Mouse (Mus musculus) brain, embryonic 18.5 days (tissue): ENCODE measurements around the gene Pp2d1.

ENCODE experiments used
- DNase-seq: peaks from one replicate; pipeline ENCODE4 v3.0.0-alpha.2; 2012; ENCODE audit warnings: low read depth, low spot score

Gene Pp2d1

DNA sequence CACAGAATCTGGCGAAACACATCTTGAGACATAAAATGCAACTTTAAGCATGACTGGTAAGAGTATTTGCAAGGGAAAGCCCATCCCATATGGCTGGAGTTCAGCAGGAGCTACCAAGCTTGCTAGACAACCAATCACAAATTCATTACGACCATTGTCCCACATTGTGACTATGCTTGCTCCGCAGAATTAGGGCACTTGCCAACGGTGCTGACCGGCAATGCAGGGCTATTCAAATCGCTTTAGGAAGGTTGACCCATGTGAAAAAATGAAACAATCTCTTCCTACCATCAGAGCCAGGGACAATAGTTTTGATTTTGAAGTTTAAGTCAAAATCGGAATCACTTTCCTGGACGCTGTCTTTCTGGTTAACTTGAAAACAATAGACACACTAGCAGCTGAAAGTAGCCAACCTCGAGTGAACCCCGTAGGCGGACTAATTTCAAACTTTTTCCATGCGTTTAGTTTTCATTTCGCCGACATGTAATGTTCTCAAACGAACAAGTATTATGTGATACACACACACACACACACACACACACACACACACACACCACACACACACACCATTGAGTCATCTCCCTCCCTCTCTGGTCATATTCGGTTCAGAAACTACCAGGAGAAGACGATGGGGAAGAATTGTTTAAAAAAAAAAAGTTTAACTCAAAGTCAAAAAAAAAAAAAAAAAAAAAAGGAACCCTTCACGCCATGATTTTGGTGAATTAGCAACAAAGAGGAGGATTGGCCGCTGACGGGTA, 27.1 kb upstream of the Pp2d1 start, which contains the start of gene Kat2b:
Kat2b (plus strand) TSS at position 701 of the 758 bp plus-strand sequence.
- no peak for DNase-seq

DNA sequence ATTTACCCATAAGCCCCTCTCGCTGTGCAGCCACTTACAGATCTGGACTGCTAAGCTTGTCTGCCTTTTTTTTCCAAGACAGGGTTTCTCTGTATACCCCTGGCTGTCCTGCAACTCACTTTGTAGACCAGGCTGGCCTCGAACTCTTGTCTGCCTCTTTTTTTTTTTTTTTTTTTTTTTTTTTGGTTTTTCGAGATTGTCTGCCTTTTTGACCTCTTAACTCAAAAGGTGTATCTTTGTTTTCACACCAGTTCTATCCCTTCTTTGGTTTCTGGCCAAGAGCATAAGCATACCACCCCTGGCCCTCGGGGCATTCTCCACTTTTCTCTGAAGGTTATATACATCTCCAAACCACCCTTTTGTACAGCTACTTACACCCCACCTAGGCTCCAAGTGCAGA, 25.6 kb upstream of the Pp2d1 start:
- no peak for DNase-seq

DNA sequence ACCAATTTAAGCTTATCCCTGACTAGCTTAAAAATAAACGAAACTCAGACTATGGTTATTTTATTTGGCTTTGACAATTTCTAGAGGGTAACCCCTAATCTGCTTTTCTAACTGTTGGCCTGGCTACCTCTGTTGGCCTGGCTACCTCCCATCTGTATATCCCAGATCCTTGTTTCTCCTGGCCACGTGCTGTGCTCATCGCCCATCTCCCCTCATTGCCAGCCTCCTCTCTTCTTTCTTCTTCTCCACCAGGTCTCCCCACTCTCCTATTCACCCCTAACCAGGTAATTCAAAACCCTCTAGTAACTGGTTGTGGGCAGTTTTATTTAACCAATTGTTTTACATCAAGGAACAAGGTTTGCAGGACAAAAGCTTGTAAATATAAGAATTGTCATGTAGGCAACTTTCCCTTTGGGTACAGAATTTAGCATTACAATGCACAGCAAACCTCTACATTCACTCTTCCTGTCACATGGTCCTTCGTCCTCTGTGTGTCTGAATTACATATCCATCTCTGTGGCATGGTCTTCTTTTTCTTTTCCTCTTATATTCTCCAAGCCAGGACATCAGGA, 22.3 kb upstream of the Pp2d1 start:
- no peak for DNase-seq

DNA sequence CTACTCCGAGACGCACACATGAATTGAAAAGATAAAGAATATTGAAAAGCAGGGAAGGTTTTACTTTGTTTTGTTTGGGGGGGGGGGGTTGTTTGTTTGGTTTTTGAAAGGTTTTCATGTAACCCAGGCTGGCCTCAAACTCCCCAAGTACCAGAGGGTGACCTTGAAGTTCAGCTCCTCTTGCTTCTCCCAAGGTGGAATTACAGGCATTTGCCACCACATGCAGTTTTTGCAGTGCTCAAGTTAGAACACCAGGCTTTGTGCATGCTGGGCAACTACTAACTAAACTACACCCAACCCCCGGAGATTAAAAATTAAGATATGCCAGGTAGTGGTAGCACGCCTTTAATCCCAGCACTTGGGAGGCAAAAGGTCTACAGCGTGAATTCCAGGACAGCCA, 20.4 kb upstream of the Pp2d1 start:
- DNase-seq: no peak

DNA sequence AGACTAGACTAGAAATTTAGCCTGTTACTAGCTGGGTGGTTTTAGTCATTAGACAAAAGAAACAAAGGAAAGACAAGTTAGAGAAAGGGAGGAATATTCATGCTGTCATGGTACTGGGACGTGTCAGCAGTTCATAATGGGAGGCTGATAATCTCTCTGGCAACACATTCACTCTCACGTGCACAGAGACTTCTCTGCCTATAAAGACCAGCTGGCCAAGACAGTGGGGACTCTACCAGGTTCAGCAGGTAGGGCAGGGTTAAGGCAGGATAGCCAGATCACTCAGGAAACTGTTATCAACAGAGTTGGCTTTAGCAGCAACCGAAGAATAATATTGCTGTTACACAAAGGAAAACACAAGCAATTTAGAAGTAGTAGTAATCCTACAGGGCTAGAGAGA, 18.2 kb upstream of the Pp2d1 start:
- DNase-seq: no peak

DNA sequence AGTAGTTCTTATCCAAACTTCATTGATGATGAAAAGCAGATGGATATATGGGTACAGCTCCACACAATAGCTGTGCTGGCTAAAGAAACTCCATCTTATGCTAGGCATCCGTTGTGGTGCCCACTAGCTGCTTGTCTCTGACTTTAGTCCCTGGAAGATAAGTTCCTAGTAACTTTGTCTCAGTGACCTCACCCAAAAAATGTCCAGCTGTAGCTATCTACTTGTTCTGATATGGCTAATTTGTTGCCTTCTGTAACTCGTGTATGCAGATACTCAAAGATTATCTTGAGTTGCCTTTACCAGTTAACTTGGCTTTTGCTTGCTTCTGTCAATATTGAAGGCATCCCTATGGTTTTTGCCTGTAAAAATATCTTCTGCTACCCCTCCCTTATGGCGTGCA, 15.6 kb upstream of the Pp2d1 start:
- no peak for DNase-seq

DNA sequence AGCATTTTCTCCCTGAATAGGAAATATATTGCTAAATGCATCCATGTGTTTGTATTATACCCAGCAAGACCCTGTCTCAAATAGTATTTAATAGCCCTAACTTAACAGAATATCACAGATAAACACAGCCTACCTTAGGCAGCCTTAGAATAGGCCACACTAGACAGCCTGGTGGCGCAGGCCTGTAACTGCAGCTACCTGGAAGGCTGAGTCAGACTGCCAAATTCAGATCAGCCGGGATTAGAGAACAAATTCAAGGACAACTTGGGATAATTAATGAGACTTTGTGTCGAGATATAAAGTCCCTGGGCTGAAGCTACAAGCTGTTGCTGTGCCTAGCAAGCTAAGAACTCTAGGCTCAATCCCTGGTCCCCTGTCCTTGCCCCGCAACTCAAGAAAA, 14.8 kb upstream of the Pp2d1 start:
- no peak for DNase-seq

DNA sequence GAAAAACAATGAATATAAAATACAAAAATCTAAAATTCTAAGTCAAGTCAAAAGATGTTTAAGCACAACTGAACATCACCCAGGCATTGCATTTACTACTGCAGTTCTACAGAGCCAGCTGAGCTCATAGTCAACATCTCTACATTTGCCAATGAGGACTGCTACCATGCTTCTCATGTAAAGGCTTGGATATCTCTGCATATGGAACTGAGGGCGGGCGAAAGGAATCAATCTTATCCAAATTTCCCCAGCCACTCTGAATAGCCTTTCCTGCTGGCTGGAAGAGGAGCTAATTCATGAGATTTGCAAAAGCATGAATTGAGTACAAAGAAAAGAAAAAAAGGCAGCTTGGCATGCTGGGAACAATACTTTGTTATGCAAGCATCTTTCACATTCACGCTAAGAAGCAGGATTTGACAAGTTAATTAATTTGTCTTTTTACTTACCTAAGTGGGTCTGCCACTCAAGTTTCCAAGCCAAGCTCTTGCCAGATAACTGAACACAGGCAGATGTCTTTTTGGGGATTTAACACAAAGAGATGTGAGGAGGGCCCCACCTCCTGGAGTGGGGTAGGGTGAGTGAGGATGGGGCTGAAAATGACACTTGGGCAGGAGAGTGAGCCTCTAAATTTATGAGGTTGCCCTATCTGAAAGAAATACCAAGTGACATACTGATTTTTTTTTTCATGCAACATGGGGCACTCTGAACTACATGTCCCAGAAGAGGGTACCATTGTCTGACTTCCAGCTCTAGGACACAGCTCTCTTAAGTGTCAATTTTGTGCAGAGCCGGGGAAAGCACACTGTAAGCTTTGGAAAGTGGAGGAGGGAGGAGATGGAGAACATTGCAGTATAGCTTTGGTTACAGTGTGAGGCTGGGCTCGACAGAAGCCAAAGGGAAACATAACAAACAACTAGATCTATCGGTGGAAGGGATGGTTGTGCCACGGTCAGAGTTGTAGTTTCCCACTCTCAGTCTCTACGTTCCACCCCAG, 12.4 kb upstream of the Pp2d1 start:
- no peak for DNase-seq

DNA sequence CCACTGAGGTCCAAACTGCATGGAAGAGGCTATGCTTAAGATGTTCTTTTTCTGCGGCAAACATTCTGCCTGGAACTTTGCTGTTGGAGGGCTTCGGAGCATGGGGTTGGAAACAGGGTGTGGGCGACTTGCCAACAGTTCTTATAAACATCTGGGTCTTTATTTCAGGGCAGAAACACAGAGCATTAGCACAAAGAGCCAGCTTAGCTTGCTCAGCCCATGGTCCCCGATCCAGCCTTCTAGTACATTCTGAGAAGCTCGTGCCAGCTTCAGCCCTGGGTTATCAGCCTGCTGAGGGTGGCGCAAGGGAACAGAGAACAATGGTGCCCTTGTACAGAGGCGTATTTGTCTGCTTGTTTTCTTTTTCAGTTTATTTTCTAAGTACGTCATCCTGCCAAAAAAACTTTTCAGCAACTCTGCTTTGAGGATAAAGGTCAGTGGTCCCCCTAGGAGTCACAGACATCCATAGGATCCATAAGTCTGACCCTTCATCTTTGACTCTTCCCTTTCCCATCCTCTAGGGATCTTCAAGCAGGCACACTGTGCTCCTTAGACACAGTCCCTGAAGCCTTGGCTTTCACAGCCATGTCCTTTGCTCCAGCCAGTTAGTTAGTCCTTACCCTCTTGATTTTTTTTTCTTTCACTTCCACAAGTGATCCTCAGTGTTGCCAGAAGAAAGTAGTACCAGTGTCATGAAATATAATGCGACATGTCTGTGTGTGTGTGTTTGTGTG, 4.5 kb upstream of the Pp2d1 start:
- no peak for DNase-seq

DNA sequence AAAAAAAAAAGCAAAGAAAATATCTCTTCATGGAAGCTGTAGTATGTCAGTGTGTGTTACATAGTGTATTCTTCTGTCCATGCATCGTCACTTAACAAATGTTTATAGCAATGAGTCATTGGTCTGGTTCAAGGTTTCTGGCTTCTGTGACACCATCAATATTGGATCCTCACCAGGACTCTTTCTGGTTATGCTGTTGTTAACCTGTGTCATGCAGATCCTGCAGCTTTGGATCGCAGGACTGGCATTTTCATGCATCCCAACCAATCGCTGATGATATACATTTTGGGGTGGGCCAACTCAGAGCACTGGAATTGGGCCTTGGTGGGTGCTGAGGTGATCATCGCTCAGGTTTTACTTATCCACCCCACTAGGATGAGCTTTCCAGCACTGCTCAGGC, 3.3 kb upstream of the Pp2d1 start:
- DNase-seq: no peak

DNA sequence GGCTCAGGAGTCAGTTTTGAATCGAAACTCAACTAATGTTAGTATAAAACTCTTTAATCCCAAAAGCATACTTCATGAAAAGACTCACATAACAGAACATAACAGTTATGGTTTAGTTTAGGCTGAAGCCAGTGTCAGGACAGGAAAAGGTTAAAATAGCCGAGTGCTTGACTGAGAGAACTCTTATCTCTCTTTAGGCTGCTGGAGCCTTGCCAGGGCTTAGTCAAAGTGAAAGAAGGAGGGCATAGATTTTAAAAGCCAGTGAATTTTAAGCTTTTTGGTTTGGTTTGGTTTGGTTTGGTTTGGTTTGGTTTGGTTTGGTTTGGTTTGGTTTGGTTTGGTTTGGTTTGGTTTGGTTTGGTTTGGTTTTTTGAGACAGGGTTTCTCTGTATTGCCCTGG, 6.8 kb downstream of the Pp2d1 start:
- DNase-seq: no peak

DNA sequence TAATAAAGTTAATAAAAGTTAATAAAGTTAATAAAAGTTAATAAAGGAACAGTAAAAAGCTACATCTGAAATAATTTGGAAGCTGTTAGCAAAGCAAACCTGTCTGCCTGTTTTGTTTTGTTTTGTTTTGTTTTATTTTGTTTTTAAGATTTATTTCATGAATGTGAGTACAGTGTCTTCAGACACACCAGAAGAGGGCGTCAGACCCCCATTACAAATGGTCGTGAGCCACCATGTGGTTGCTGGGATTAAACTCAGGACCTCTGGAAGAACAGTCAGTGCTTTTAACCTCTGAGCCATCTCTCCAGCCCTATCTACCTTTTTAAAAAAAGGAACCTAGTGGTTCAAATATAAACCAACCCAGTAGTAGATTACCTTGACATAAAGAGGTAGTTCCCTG, 8.1 kb downstream of the Pp2d1 start:
- no peak for DNase-seq

DNA sequence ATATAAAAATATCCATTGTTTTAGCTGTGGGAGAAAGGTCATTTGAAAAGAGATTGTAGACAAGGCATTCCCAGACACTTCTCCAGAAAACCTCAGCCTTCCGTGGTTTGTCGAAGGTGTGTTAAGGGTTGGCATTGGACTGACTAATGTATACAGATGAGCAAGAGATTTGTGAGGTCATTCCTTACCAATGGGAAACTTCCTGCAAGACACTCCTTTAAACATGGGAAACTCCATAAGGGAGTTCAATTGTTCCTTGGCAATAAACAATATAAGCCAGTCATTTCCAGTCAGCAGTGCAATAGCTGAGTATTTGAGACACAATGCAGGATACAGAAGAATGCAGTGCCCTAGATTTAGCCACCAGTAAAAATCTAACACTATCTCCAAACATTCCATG, 11.2 kb downstream of the Pp2d1 start:
- no peak for DNase-seq

DNA sequence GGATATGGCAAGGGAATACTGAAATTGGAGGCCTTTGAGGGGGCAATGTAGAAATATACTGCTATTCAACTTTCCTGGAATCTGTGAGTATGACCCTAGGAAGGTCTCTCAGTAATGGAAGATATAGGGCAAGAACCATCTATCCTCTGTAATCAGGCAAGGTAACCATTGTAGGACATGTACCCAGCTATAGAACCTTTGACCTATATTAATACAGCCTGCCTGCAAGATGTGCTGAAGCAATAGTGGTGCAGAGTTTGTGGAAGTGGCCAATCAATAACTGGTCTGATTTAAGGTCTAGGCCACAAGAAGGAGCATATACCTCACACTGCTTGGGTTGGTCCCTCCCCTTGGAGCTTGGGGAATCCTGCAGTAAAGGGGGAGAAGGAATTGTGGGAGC, 18.7 kb downstream of the Pp2d1 start:
- no peak for DNase-seq

DNA sequence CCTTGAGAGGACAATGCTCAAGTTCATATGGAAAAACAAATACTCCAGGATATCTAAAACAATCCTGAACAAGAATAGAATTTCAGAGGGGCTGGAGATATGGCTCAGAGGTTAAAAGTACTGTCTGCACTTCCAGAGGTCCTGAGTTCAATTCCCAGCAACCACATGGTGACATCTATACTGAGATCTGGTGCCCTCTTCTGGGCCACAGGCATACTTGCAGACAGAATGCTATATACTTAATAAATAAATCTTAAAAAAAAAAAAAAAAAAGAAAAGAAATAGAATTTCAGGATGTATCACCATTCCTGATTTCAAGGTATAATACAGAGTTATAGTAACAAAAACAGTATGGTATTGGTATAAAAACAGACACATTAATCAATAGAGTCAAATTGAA, 19.9 kb downstream of the Pp2d1 start:
- no peak for DNase-seq

DNA sequence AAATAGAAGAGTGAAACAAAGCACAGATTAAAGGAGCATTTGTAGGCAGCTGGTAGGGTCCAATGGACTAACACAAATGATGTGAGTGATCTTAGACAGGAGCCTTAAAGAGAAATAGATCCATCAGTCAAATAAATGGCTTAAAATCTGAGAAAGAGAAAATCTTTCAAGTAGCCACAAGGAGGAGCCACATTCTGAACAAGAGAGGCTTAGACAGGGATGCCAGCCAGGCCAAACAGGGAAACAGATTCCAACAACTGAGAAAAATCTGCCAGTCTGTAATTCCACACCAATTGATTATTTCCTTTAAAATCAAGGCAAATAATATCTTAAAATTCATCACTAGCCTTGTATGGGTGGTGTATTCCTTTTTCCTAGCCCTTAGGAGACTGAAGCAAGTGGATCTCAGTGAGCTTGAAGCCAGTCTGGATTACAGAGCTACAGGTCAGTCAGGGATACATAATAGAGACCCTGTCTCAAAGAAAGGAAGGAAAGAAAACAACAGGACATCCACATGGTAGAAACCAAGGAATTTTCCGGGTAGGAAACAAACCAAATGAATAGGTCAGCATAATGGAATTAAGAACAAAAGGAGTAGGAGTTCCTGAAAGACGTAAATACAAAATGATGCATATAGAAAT, 26.8 kb downstream of the Pp2d1 start:
- DNase-seq: peak; percentile 14

DNA sequence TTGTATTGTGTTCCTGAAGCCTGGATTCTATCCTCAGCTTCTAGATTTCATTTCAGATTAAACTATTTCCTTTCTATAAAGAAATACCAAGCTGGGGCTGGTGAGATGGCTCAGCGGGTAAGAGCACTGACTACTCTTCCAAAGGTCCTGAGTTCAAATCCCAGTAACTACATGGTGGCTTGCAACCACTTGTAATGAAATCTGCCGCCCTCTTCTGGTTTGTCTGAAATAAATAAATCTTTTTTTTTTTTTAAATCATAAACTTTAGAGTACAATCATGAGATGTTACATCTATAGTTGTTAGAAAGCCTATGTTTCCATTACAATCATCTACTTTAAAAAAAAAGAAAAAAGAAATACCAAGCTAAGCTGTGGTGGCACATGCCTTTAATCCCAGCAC, 36.3 kb downstream of the Pp2d1 start:
- DNase-seq: no peak

DNA sequence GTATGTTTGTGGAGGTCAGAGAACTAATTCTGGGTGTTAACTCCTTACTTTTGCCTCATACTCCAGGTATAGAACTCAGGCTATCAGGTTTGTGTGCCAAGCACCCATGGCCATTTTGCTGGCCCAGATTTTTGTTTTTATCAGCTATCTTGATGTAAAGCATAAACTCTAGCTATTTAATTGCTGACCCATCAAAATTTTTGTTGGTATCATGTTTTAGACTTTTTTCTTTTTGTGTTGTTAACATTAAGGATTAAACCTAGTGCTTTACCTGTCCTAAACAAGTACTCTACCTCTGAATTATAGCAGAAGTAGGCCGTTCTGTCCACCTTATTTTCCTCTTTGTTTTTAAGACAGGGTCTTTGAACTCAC, 50.3 kb downstream of the Pp2d1 start:
- no peak for DNase-seq

DNA sequence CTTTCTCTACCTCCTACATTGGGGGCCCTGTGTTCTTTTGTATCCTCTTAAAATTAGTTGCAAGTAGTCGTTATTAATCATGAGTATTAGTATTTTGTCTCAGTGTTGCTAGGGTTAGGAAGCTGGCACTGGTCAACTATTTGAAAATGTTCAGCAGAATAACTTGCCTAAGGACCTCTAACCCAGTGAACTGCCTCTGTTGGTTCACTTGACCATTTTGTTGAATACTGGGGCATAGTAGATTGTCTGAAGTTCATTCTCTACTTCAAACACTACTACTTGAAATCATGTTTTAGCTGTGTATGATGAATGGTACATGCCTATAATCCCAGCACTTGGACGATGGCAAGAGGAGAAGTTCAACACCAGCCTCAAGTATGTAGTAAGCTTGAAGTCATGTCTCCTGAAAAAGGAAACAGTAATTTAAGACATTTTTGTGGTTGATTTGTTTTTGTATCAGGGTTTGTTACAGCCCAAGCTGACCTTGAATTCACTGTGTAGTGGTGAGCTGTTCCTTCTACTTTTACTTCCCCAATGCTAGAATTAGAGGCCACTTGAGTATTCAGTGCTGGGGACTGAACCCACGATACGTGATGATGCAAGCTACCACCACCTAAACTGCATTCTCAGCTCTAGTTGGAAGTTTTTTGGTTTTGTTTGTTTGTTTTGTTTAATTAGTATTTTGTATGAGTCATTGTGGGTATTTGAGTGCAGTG, 50.8 kb downstream of the Pp2d1 start:
- no peak for DNase-seq

DNA sequence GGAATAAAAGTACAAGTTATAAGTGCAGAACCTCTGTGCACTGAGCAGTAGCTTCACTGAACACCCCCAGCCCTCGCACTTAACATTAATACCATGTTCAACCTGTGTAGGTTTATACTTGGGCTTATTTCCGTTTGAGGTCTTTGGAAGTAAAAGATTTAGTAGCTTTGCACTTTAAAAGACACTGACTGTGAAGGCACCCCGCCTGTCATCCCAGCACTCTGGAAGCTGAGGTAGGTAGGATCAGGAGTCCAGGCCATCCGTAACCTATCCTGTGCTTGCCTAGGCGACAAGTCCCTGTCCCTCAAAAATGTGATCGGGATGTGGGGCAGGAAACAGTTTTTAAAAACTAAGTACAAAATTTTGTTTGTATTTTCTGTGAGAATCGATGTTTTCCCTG, 58.8 kb downstream of the Pp2d1 start:
- no peak for DNase-seq

DNA sequence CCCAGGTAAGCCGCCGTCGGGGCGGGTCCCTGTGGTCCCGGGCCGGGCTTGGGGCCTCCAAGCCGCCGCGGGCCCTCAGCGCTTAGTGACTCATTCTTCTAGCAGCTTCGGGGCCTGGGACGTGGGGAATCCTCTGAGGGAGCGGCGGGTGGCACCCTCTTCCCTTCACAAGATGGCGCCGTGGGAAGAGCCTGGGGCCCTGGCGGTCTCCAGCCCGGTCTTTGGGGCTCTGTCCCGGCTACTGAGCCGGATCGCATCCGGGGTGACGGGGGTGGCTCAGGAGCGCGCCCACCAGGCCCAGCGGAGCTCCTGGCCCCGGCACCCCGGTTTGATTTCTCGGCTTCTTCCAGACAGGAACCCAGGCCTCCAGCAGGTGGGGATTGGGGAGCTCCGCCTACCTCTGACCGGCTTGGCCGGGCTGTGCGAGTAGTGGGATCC, 59.6 kb downstream of the Pp2d1 start:
- DNase-seq: no peak
